Mouse (Mus musculus) megakaryocyte-erythroid progenitor cell, adult 5-6 weeks (primary cell): ENCODE data around the gene Fxyd5. TPM values are rescaled to one million over a fixed set of nuclear protein-coding genes. Genes with fewer than 3 reads are reported as not detected.

ENCODE experiments used
- ATAC-seq: replicated peaks from 2 replicates; pipeline ENCODE4 v1.8.0; 2016; ENCODE audit warnings: mild to moderate bottlenecking, inconsistent platforms; ENCODE audit not compliant: severe bottlenecking, poor library complexity, low FRiP score, low TSS enrichment
- total RNA-seq, 2 experiments: library from RNA; stranded (forward) in 1 of 2; stranded (reverse) in 1 of 2; fragments of 200-1000, 215-1000 nt in 1 of 2; fragments of >200 nt in 1 of 2; fragmentation: Nextera tagmentation in 1 of 2; gene quantifications; 2 replicates each; pipeline ENCODE4 v1.2.3; 2014 to 2017

Fxyd5 gene
- total RNA-seq, 2 experiments from 2014 or later = 29.5 to 47.6 TPM

DNA sequence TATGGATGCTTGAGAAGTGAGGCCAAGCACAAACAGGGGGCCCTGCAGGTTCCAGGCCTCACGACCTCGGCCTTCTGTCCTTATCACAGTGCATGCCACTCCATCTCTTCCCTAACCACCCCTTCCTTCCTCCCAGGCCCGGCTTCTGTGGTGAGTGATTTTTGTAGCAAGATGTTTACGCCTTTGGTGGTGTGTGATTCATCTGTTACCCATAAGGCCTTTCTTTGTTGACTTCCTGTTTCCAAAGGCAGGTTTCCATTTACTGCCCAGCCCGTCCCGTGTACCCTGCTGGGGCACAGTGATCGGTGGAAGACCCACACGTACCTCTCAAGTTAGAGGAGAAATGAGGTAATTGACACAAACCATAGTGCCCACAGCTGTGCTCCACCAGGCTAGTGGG lies 39.6 kb downstream of the Fxyd5 start:
- ATAC-seq = peak; percentile 41; the same call in 1 of the 2 replicates

DNA sequence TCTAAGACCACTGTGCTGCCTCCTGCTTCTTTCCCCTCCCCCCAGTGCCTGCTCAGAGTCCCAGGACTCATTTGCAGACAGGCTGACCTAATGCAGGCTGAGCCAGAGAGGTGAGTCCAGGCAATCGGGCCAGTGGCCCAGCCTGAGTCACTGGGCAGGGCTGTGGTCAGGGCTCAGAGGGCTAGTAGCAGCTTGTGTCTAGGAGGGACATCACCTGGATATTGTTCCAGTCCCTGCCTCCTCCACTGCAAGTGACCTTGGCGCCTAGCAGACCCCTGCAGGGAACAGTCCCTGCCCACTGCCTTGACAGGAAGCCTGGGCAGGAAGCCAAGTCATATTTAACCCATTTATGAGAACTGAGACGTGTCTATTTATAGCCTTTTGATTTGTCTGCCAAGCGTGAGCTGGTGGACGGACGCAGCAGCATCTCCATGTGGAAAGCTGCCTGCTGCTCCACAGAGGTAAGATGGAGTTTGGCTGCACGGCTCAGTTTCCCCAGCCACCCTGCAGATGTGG lies 41.7 kb downstream of the Fxyd5 start:
- ATAC-seq = 0 out of 2 replicates have a peak, but pooled peaks have one; percentile 34

- no peak for ATAC-seq
These were observed 45.8 kb downstream of the Fxyd5 start for GRCm38 (mm10) chr7:30996491-30996890.

DNA sequence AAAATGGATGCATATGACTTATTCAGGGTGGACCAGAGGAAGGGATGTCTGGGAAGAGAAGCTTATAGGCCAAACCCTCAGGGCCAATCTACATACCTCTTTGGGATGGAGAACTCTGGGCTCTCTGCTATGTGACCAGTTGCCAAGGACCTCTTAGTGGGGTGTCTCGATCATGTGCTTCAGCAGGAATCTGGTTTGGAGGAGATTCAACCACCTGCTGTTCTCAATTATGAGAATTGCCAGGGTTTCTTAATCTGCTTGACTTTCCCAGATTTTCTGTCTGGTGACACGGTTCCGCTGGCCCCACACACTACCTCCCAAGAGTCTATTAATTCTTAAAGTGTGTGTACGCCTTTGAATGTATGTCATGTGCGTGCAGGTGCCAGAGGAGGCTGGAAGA lies 48.3 kb downstream of the Fxyd5 start:
- no peak for ATAC-seq

DNA sequence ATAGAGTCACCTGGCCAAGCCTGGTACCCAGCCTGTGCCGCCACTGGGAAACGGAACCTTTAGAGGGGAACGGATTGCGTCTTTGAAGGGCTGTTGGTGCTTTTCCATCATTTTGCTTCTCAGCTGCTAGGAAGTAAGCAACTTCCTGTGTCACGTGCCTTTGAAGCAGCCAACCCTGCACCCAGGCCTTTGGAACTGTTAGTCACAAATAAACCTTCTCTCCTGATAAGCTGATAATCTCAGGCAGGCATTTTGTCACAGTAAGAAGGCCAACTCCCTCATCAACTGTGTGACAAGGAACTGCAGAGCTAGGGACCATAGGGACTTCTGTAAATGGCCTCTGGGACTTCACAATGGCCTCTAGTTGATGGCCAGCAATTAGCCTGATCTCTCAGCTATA lies 50.1 kb downstream of the Fxyd5 start:
- no peak for ATAC-seq

DNA sequence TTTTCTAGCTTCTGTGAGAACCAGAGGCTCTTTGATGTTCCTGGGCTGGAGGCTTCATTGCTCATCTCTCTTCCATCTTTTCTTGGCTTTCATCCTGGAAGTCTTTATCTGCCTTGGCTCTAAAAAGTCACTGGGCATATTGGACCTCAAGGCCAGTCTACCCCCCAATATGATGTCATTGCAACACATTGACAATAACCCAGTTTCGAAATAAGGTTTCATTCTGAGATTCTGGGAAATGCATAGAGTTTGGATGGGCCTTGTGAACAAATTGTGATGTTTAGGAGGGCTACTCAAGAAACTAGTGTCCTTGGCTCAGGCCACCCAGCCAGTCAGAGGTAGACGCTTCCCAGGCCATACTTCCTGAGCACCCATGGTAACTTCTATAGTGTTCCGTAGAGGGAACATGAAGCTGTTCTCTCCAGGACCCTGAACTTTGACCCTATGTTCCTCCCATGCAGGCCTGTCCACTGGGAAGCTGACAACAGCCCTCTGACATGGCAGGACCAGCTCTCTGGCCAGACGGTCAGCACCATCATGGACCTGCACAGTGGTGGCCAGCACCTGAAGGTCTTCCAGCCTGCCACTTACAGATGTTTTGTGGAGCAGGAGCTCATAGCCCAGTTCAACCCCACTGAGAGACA lies 53.6 kb downstream of the Fxyd5 start:
- ATAC-seq = no peak

DNA sequence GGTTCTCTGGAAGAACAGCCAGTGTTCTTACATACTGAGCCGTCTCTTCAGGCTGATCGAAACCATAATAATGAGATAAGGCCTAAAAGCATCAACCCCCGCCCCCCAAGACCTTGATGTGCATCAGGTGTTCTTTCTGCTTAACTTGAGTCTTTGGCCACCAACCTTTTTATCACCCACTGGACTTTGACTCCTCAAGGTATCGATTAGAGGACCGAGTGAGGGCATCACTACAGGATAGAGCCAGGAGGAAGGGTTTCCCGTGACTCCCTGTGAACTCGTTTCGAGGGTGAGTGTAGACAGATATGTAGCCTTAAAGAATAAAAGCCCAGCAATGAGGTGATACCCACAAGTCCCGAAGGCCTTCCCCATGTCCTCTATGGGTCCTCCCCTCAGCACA lies 56.9 kb downstream of the Fxyd5 start:
- ATAC-seq = no peak

Other genes starting within 250 kb of the Fxyd5 start
- gene Ffar2, start 218.7 kb downstream of the Fxyd5 start, total RNA-seq (2014; fragmentation: Nextera tagmentation) = 0.20 and 1.1 TPM in 2 replicates
- 1.7 and 12.6 TPM in 2 replicates for gene Ffar2, start 218.7 kb downstream of the Fxyd5 start, total RNA-seq (2017)
- gene Ffar3, start 186.3 kb downstream of the Fxyd5 start, total RNA-seq (2014; fragmentation: Nextera tagmentation) = not detected in 2 replicates
- not detected in 2 replicates for gene Ffar3, start 186.3 kb downstream of the Fxyd5 start, total RNA-seq (2017)
- gene Ffar1, start 180.9 kb downstream of the Fxyd5 start, total RNA-seq (2014; fragmentation: Nextera tagmentation) = 0.24 TPM in 1 of 2 replicates, not detected in the other
- gene Ffar1, start 180.9 kb downstream of the Fxyd5 start, total RNA-seq (2017) = not detected in 2 replicates
- gene Cd22, start 162.1 kb downstream of the Fxyd5 start, total RNA-seq (2014; fragmentation: Nextera tagmentation) = 4.0 and 8.6 TPM in 2 replicates
- gene Cd22, start 162.1 kb downstream of the Fxyd5 start, total RNA-seq (2017) = 0.27 TPM in 1 of 2 replicates, not detected in the other
- 0.83 TPM in 1 of 2 replicates, not detected in the other for gene Mag, start 127.6 kb downstream of the Fxyd5 start, total RNA-seq (2014; fragmentation: Nextera tagmentation)
- gene Mag, start 127.6 kb downstream of the Fxyd5 start, total RNA-seq (2017) = not detected in 2 replicates
- not detected in 2 replicates for gene Hamp2, start 117.8 kb downstream of the Fxyd5 start, total RNA-seq (2014; fragmentation: Nextera tagmentation)
- gene Hamp2, start 117.8 kb downstream of the Fxyd5 start, total RNA-seq (2017) = not detected in 2 replicates
- not detected in 2 replicates for gene Hamp, start 98.4 kb downstream of the Fxyd5 start, total RNA-seq (2014; fragmentation: Nextera tagmentation)
- not detected in 2 replicates for gene Hamp, start 98.4 kb downstream of the Fxyd5 start, total RNA-seq (2017)
- 56.5 and 84.3 TPM in 2 replicates for gene Usf2, start 85.7 kb downstream of the Fxyd5 start, total RNA-seq (2014; fragmentation: Nextera tagmentation)
- gene Usf2, start 85.7 kb downstream of the Fxyd5 start, total RNA-seq (2017) = 71.7 and 126 TPM in 2 replicates
- not detected in 2 replicates for gene Lsr, start 69.0 kb downstream of the Fxyd5 start, total RNA-seq (2014; fragmentation: Nextera tagmentation)
- gene Lsr, start 69.0 kb downstream of the Fxyd5 start, total RNA-seq (2017) = 0.11 and 0.99 TPM in 2 replicates
- gene Fam187b, start 68.7 kb downstream of the Fxyd5 start, total RNA-seq (2014; fragmentation: Nextera tagmentation) = not detected in 2 replicates
- not detected in 2 replicates for gene Fam187b, start 68.7 kb downstream of the Fxyd5 start, total RNA-seq (2017)
- not detected in 2 replicates for gene Fxyd7, start 9.0 kb upstream of the Fxyd5 start, total RNA-seq (2014; fragmentation: Nextera tagmentation)
- gene Fxyd7, start 9.0 kb upstream of the Fxyd5 start, total RNA-seq (2017) = not detected in 2 replicates
- not detected in 2 replicates for gene Fxyd1, start 14.7 kb upstream of the Fxyd5 start, total RNA-seq (2014; fragmentation: Nextera tagmentation)
- gene Fxyd1, start 14.7 kb upstream of the Fxyd5 start, total RNA-seq (2017) = not detected in 2 replicates
- not detected in 2 replicates for gene Lgi4, start 16.9 kb upstream of the Fxyd5 start, total RNA-seq (2014; fragmentation: Nextera tagmentation)
- not detected in 2 replicates for gene Lgi4, start 16.9 kb upstream of the Fxyd5 start, total RNA-seq (2017)
- gene Fxyd3, start 34.2 kb upstream of the Fxyd5 start, total RNA-seq (2014; fragmentation: Nextera tagmentation) = not detected in 2 replicates
- gene Fxyd3, start 34.2 kb upstream of the Fxyd5 start, total RNA-seq (2017) = not detected in 2 replicates
- 103 and 201 TPM in 2 replicates for gene Hpn, start 72.8 kb upstream of the Fxyd5 start, total RNA-seq (2014; fragmentation: Nextera tagmentation)
- gene Hpn, start 72.8 kb upstream of the Fxyd5 start, total RNA-seq (2017) = 28.3 and 32.3 TPM in 2 replicates
- gene Scn1b, start 84.5 kb upstream of the Fxyd5 start, total RNA-seq (2014; fragmentation: Nextera tagmentation) = 0.64 TPM in 1 of 2 replicates, not detected in the other
- gene Scn1b, start 84.5 kb upstream of the Fxyd5 start, total RNA-seq (2017) = 1.4 TPM in 1 of 2 replicates, not detected in the other
- 75.2 and 78.4 TPM in 2 replicates for gene Gramd1a, start 113.4 kb upstream of the Fxyd5 start, total RNA-seq (2014; fragmentation: Nextera tagmentation)
- gene Gramd1a, start 113.4 kb upstream of the Fxyd5 start, total RNA-seq (2017) = 19.2 and 29.6 TPM in 2 replicates
- not detected in 2 replicates for gene Scgb2b2, start 248.0 kb upstream of the Fxyd5 start, total RNA-seq (2014; fragmentation: Nextera tagmentation)
- gene Scgb2b2, start 248.0 kb upstream of the Fxyd5 start, total RNA-seq (2017) = not detected in 2 replicates
- gene Scgb1b2, start 249.3 kb upstream of the Fxyd5 start, total RNA-seq (2014; fragmentation: Nextera tagmentation) = not detected in 2 replicates
- gene Scgb1b2, start 249.3 kb upstream of the Fxyd5 start, total RNA-seq (2017) = not detected in 2 replicates